Mouse (Mus musculus): Measurements from ENCODE around the gene U2surp. TPM values are rescaled to one million over a fixed set of nuclear protein-coding genes. Genes with fewer than 3 reads are reported as not detected.
"Not testable (repeated sequence)": the region's sequence is repeated elsewhere in the genome, so short reads cannot be mapped to it uniquely, and the experiment has no call there.

The U2surp gene
- polyA plus RNA-seq, 1 experiment from 2014 or later, result 98.9 TPM

DNA sequence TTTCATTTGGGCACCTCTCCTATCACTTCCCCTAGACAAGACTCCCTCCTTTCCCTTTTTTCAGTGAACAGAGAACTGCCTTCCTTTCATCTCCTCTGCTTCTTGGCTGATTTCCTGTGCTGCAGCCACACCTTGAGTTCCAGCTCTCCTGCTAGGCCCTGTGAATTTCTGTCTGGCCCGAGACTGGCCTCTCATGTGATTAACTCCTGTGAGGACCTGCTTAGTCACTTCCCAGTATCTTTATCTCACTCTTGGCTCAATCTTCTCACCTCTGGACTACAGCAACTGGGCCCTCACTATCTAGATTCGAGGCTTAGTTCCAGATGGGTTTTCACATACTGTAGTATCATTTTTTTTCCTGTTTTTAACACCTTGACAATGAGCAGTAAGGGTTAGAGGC is 15.9 kb upstream of the U2surp start:
- peaks cover 10% of the 10 kb centered on the region for H3K4me1 ChIP-seq
- no peaks in the 10 kb centered on the region for H3K9me3 ChIP-seq (replicated peaks)
- no peaks in the 10 kb centered on the region for H3K27me3 ChIP-seq (replicated peaks)
- no peak overlapping the region for H3K4me3 ChIP-seq
- ATAC-seq, result peak; percentile 67
- WGBS (ENCODE audit: insufficient replicate concordance), result 5% methylated on average over 2 of the region's 2 CpGs
- no peak overlapping the region for H3K4me2 ChIP-seq
- H3K36me3 ChIP-seq, result no peaks in the 10 kb centered on the region
- no peak overlapping the region for H3K9ac ChIP-seq
- H3K27ac ChIP-seq, result no peak overlapping the region

DNA sequence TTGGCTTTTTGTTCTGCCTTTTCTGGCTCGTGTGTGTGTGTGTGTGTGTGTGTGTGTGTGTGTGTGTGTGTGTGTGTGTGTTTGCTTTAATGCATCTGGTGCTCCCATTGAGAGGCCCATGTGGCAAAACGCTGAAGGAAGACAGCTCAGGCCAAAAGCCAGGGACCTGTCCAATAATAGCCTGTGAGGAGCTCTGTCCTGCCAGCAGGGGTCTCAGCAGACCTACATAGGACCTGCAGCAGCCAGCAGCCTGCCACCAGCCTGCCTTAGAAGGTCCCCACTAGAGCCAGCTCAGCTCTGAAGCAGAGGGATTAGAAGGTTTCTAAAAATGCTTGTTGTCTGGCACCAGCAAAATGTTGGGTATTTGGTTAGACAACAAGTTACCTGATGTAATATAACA is 14.2 kb upstream of the U2surp start:
- H3K4me1 ChIP-seq, result peaks cover 17% of the 10 kb centered on the region
- ATAC-seq, result no peak
- no peak overlapping the region for H3K4me2 ChIP-seq
- H3K36me3 ChIP-seq, result no peaks in the 10 kb centered on the region
- no peaks in the 10 kb centered on the region for H3K27me3 ChIP-seq (replicated peaks)
- no peak overlapping the region for H3K4me3 ChIP-seq
- H3K9ac ChIP-seq, result no peak overlapping the region
- H3K9me3 ChIP-seq (replicated peaks), result no peaks in the 10 kb centered on the region
- H3K27ac ChIP-seq, result no peak overlapping the region
- WGBS (ENCODE audit: insufficient replicate concordance), result 13% methylated on average over 2 of the region's 2 CpGs

DNA sequence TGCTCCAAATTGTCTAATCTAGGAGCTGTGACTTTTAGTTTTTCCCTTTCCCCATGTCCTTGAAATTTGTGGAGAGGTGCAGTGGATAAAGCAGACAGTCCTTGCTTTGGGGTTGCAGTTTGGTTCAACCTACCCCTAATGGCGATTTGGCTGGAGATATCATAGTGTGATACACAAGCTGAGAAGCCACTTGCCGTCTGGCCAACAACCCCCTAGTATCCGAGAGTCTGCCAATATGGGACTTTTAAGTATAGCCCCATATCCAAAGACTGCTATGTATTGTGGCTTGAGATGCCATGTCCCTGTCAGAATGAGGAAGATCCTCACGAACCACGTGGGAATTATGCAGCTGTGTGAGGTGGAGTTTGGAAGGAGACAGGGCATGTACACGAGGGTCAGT is 13.6 kb upstream of the U2surp start:
- WGBS (ENCODE audit: insufficient replicate concordance), result 71% methylated on average over 6 of the region's 6 CpGs
- no peak for ATAC-seq
- H3K27ac ChIP-seq, result no peak overlapping the region

DNA sequence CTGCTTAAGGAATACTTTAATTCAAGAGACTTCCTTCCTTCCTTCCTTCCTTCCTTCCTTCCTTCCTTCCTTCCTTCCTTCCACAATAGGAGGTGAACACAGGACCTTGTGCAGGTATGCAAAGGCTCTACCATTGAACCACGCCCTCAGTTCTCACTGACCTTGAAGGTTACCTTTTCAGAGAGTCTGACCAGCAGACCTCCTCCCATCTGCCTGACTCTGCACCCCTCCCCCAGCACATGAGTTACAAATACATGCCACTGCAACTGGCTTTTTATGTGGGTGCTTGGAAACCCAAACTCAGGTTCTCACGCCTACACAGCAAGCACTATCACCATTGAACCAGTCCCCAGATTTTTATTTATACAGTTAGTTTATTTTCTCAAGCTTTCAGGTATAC is 10.8 kb upstream of the U2surp start:
- Histone ChIP-seq H3K36me3 (no peaks in the 10 kb centered on the region), H3K4me1 (peaks cover 9% of the 10 kb centered on the region), H3K9me3 (replicated peaks) (no peaks in the 10 kb centered on the region), H3K9ac (no peak overlapping the region), H3K27ac (no peak overlapping the region), H3K4me3 (no peak overlapping the region), H3K4me2 (no peak overlapping the region), H3K27me3 (replicated peaks) (no peaks in the 10 kb centered on the region)
- no peak for ATAC-seq
- 64% methylated on average over 2 of the region's 2 CpGs for WGBS (ENCODE audit: insufficient replicate concordance)

More for the DNA sequence above, 13.6 kb upstream of the U2surp start:
- Histone ChIP-seq H3K9ac (no peak overlapping the region), H3K27me3 (replicated peaks) (no peaks in the 10 kb centered on the region), H3K4me1 (peaks cover 17% of the 10 kb centered on the region), H3K36me3 (no peaks in the 10 kb centered on the region), H3K4me2 (no peak overlapping the region), H3K9me3 (replicated peaks) (no peaks in the 10 kb centered on the region), H3K4me3 (no peak overlapping the region)

DNA sequence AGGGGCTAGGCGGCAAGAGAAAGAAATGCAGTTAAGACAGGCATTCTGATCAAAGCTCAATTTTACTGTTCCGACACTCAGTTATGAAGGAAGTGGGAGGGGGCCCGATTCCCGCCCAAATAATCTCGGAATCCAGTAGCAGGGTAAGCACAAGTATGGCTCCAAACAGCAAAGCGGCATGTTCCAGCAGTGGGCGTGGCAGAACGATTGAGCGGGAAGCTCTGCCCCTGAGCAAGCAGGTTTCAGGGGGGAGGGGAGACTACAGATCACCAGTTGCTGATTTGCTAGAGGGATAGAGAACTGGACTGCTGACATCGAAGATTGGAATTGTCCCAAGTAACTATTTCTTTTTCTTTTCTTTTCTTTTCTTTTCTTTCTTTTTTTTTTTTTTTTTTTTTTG is 9.8 kb upstream of the U2surp start:
- Histone ChIP-seq H3K4me2 (peak overlapping the region; percentile 41), H3K9me3 (replicated peaks) (no peaks in the 10 kb centered on the region), H3K27ac (no peak overlapping the region), H3K9ac (no peak overlapping the region), H3K36me3 (no peaks in the 10 kb centered on the region), H3K4me3 (no peak overlapping the region), H3K4me1 (peaks cover 7% of the 10 kb centered on the region), H3K27me3 (replicated peaks) (no peaks in the 10 kb centered on the region)
- 31% methylated on average over 10 of the region's 10 CpGs for WGBS (ENCODE audit: insufficient replicate concordance)
- no peak for ATAC-seq

DNA sequence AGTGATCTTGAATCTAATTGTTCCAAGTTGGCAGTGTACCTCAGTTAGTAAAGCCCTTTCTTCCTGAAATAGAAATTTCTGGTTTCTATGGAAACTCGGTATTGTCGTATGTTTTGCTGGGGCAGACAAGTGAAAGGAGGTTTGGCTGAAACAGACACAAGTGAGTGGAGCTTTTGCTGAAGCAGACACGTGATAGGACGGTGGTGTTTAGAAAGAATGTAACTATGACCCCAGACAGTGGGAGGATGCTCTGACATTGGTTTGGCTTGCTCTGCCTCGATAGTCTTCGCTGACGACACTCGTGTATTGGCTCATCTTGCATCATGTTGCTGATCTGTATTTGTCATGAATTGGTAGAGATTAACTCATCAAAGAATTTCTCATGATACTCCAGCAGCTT is 9.2 kb upstream of the U2surp start:
- no peak for ATAC-seq
- no peaks in the 10 kb centered on the region for H3K27me3 ChIP-seq (replicated peaks)
- WGBS (ENCODE audit: insufficient replicate concordance), result 84% methylated on average over 8 of the region's 8 CpGs

DNA sequence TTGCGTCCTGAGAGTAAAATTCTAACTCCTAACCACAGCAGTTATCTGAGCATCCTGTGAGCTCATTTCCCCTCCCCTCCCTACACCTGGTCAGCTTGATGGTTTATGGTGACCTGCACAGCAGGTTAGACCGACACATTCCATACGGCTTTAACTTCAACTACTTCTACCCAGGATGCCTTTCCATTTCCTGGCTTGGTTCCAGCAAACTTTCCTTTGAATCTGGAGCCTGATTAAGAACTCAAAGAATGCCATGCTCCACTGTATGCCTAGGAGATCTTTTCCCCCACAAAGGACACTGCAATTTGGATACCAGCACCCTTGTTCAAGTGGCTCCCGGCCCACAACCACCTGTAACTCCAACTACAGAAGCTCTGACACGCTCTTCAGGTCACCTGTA is 8.8 kb upstream of the U2surp start:
- ATAC-seq, result no peak
- no peaks in the 10 kb centered on the region for H3K9me3 ChIP-seq (replicated peaks)
- H3K36me3 ChIP-seq, result no peaks in the 10 kb centered on the region
- no peak overlapping the region for H3K9ac ChIP-seq
- 68% methylated on average over 5 of the region's 5 CpGs for WGBS (ENCODE audit: insufficient replicate concordance)
- no peak overlapping the region for H3K4me3 ChIP-seq
- no peak overlapping the region for H3K27ac ChIP-seq
- H3K4me2 ChIP-seq, result no peak overlapping the region
- H3K27me3 ChIP-seq (replicated peaks), result no peaks in the 10 kb centered on the region
- H3K4me1 ChIP-seq, result peaks cover 7% of the 10 kb centered on the region

More for the DNA sequence above, 9.2 kb upstream of the U2surp start:
- Histone ChIP-seq H3K36me3 (no peaks in the 10 kb centered on the region), H3K4me1 (peaks cover 7% of the 10 kb centered on the region), H3K9ac (no peak overlapping the region), H3K4me2 (peak overlapping the region; percentile 41; the same call in 1 of the 2 replicates), H3K4me3 (no peak overlapping the region), H3K9me3 (replicated peaks) (no peaks in the 10 kb centered on the region), H3K27ac (no peak overlapping the region)

DNA sequence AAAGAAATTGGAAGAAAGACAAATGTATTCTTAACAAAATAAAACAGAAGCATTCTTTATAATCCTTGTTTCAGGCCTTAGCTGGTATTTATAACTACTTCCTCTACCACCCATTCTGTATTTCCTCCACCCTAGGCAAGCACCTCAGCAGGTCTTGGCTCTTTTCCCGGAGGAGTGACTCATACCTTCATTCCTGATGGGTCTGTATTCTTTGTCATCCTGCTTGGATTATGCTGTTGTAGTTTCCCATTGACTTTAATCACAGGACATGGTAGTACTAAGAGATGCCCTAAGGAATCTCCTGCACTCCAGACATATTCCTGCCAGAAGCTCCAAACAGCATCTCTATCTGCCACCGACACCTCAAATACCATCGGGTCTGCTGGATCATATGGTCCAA is 2.6 kb upstream of the U2surp start:
- not testable (repeated sequence) for ATAC-seq; H3K4me3 ChIP-seq; H3K27me3 ChIP-seq (replicated peaks); H3K27ac ChIP-seq; H3K4me2 ChIP-seq; H3K9me3 ChIP-seq (replicated peaks); H3K36me3 ChIP-seq; H3K9ac ChIP-seq
- peaks cover 27% of the 10 kb centered on the region for H3K4me1 ChIP-seq
- WGBS (ENCODE audit: insufficient replicate concordance), result 82% methylated on average over 3 of the region's 3 CpGs

DNA sequence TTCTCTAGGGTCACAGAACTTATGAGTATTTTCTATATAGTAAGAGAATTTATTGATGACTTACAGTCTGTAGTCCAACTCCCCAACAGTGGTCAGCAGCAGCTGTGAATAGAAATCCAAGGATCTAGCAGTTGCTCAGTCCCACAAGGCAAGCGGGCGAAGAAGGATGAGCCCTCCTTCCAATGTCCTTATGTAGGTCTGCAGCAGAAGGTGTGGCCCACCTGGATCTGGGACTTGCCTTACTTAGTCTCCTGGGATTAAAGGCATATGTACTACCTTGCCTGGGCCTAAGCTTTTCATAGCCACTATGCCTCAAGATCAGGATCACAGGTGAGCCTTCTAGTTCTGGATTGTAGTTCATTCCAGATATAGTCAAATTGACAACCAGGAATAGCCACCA is 2.0 kb upstream of the U2surp start:
- peaks cover 31% of the 10 kb centered on the region for H3K4me1 ChIP-seq
- H3K9ac ChIP-seq, result no peak overlapping the region
- no peak overlapping the region for H3K27ac ChIP-seq
- no peaks in the 10 kb centered on the region for H3K27me3 ChIP-seq (replicated peaks)
- no peak overlapping the region for H3K4me2 ChIP-seq
- ATAC-seq, result no peak
- no peaks in the 10 kb centered on the region for H3K9me3 ChIP-seq (replicated peaks)
- H3K36me3 ChIP-seq, result peaks cover 1% of the 10 kb centered on the region; the same call in 1 of the 2 replicates
- WGBS (ENCODE audit: insufficient replicate concordance), result 95% methylated on average over 2 of the region's 2 CpGs
- H3K4me3 ChIP-seq, result no peak overlapping the region

DNA sequence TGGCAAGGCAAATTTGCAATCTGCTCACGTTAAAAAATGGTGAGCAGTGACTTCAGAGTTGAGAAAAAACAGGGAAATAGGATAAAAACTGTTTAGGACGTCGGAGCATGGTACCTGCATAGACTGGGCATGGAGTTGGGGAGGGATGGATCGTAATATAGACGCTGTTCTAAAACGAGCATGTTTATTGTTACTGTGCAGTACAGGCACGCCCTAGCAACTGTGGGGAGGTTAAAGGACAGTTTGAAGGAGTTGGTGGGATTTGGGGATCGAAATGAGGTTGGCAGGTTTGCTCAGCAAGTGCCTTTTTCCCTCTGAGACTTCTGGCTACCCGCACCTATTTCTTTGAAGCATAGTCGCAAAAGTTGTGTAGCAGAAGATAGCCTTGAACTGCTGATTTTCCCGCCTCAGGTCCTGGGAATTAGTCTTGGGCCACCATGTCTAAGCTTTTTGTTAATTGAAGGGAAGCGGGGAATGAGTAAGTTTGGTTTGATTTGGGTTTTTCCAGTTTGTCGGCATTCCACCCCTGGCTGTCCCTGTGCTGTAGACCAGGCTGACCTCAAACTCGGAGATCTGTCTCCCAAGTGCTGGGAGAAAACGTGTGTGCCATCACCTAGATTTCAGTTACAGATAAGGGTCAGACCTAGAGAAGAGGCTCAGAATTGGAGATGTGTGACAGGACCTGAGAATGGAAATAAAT is 685 bp upstream of the U2surp start:
- peaks cover 9% of the 10 kb centered on the region for H3K36me3 ChIP-seq
- 14% methylated on average over 15 of the region's 15 CpGs for WGBS (ENCODE audit: insufficient replicate concordance)
- ATAC-seq, result peak; percentile 62

DNA sequence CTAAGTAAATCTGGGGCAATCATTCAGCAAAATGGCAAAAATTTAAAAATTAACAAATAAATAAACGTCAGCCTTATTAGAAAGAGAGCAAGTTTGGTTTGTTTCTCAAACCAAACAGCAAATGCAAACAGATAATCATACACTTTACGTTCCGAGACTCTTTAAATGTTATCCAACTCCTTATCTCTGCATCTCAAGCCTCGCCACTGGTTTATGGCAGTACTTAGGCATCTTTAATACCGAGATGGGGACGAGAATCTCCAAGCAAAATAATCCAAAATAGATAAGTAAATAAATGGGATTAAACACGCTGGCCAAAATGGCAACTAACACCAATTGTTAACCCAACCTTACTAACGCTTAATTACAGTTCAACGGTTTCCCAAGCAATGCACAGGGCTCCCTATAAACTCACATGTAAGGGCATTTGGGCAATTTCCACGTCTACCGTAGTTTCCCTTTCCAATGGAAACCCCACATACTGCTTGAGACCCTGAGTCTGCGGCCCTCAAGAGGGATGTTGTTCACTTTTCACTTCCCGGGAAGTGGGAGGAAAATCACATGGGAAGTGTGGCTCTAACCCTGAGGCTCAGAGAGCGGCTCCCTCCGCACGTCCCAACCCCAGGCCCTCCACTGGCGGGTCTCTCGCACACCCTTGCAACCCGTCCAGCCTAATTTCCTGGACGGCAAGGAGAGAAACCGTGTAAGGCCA is 947 bp downstream of the U2surp start:
- H3K9me3 ChIP-seq (replicated peaks), result no peaks in the 10 kb centered on the region
- 1% methylated on average over 21 of the region's 21 CpGs for WGBS (ENCODE audit: insufficient replicate concordance)
- peaks cover 9% of the 10 kb centered on the region for H3K36me3 ChIP-seq
- peak overlapping the region; percentile 89 for H3K4me3 ChIP-seq
- no peaks in the 10 kb centered on the region for H3K27me3 ChIP-seq (replicated peaks)
- H3K9ac ChIP-seq, result peak overlapping the region; percentile 91
- peak; percentile 36 for ATAC-seq
- peak overlapping the region; percentile 93 for H3K27ac ChIP-seq
- H3K4me1 ChIP-seq, result peaks cover 34% of the 10 kb centered on the region
- peak overlapping the region; percentile 85 for H3K4me2 ChIP-seq

More for the DNA sequence above, 685 bp upstream of the U2surp start:
- H3K4me3 ChIP-seq, result peak overlapping the region; percentile 89
- peak overlapping the region; percentile 93 for H3K27ac ChIP-seq
- H3K4me1 ChIP-seq, result peaks cover 34% of the 10 kb centered on the region
- H3K4me2 ChIP-seq, result peak overlapping the region; percentile 85
- H3K9me3 ChIP-seq (replicated peaks), result no peaks in the 10 kb centered on the region
- H3K27me3 ChIP-seq (replicated peaks), result no peaks in the 10 kb centered on the region
- peak overlapping the region; percentile 91 for H3K9ac ChIP-seq

DNA sequence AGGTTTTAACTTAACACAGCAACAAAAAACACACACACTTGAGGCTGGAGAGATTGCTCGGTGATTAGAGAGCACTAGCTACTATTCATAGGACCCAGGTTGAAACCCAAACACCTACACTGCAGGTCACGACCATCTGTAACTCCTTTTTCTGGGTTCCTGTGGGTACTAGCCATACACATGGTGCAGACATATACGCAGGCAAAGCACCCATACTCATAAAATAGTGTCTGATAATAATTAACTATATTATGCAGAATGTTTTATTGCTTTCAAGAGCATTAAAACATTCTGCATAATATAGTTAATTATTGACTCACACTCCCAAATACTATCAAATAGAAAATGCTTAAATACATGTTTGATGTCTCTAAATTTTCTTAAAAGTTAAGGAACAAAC is 6.1 kb downstream of the U2surp start:
- Histone ChIP-seq H3K4me1 (peaks cover 23% of the 10 kb centered on the region), H3K9me3 (replicated peaks) (no peaks in the 10 kb centered on the region), H3K9ac (no peak overlapping the region), H3K27ac (no peak overlapping the region), H3K4me3 (no peak overlapping the region), H3K4me2 (no peak overlapping the region), H3K36me3 (peaks cover 19% of the 10 kb centered on the region), H3K27me3 (replicated peaks) (no peaks in the 10 kb centered on the region)
- WGBS (ENCODE audit: insufficient replicate concordance), result 76% methylated on average over 3 of the region's 3 CpGs
- no peak for ATAC-seq
